Mouse (Mus musculus) adrenal gland, adult 18-20 months (tissue): ENCODE results near the gene Slc6a11. TPM values are rescaled to one million over a fixed set of nuclear protein-coding genes. Genes with fewer than 3 reads are reported as not detected.

Source experiments
- DNase-seq, 2 experiments: peaks; one replicate each; pipeline ENCODE4 v3.0.0; 2021 to 2022; ENCODE audit warnings: low spot score in 2 of 2
- total RNA-seq, 2 experiments: library from RNA; stranded (reverse); gene quantifications; 1 replicate in 1 of 2; 2 replicates in 1 of 2; pipeline ENCODE4 v1.2.3; 2021

Slc6a11 gene
- total RNA-seq, 2 experiments from 2014 or later, result 0.13 TPM; not detected in 1

DNA sequence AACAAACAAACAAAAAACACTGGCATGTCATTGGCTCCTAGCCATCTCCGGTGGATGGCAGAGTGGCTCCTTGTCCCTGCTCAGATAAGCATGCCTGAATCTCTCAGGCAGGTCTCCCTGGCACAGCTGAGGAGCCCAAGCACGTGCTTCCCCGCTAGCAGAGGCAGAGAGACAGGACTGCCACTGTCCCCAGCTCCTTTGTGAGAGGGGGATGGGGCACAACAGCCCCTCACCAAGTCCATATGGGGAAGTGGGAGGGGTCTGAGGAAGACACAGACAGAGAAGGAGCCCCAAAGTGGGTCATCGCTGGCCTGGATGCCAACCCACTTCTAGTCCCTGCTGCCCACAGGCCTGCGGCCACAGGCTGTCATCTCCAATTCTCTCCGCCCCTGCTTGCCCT is 130.6 kb downstream of the Slc6a11 start:
- no peak for DNase-seq

DNA sequence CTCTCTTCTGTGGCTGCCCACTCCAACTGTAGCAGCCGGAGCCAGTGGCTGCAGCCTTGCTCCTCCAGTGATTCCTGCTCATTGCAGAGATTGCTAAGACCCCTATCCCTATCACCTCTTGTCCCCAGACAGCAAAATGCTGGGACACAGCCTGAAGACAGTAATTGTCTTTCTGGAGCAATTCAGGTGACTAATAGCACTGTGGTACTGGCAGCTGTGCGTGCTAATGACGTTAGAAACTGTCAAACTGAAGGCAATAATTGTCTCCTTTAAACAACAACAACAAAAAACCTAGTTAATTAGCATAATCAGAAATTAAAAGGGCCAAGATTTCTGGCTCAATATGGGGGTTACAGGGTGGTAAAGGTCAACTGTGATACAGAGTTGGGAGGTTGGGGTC is 133.0 kb downstream of the Slc6a11 start:
- DNase-seq, result no peak

DNA sequence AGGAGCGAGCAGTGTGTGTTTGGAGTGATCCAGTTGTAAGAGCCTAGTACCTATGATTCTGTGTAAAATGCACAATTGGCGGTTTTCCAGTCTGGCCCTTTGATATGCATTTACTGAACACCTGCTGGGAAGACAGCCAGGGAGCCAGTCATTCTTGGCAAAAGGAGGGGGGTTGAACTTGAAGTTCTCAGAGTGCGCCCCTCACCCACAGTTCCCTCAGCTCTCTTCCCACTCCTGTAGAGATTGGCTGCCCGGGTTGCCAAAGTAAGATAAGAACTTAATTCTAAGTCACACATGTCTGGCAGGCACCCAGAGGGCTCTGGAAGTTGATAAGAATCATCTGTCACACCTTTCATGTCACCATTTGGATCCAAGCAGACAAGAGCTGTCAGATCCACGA is 133.4 kb downstream of the Slc6a11 start:
- no peak for DNase-seq

DNA sequence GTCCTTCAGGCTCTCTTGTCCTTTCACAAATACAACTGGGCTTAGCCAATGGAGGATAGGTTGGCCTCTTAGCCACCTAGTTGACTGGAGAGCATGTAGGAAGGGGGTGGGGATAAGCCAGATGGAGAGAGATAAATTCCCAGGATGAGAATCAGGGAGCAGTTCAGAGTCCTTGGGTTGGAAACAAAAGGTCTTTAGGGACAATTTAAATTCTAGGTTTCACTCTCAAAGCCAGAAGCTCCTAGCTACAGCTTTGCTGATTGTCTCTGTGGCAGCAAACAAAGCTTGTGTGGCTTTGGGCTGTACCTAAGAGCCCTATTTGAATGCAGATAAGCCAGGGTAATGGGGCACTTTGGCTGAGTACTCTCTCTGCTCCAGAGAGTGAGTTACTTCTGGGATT is 135.2 kb downstream of the Slc6a11 start:
- no peak for DNase-seq

DNA sequence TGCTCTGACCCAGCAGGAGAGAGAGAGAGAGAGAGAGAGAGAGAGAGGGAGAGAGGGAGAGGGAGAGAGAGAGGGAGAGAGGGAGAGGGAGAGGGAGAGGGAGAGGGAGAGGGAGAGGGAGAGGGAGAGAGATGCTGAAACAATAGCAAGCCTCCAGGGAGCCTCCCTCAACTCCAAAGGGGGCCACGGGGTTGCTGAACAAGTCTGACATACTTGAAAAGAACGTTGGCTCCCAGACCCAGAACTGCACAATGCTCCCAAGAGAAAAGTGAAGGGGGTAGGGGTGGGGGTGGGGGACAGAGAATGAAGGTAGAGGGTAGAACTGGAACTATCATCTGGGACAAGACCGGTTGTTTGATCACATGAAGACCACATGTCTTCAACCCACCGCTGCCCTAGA is 136.9 kb downstream of the Slc6a11 start:
- no peak for DNase-seq

DNA sequence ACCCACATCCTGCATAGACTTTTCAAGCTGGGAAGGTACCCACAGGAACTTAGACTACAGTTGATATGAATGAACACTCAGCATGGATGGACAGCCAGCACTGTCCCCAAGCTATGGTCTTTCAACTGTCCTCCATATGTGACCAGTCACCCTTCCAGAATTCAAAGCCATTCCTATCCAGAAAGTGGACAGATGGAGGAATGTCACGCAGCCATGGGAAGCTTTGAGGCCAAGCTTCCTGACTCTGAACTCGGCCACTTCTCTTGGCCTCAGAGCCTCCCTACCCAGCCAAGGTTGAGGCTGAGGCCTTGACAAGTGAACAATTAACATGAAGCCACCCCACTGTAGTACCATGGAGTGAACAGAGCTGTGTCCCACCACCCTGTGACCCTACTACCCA is 138.5 kb downstream of the Slc6a11 start:
- no peak for DNase-seq

DNA sequence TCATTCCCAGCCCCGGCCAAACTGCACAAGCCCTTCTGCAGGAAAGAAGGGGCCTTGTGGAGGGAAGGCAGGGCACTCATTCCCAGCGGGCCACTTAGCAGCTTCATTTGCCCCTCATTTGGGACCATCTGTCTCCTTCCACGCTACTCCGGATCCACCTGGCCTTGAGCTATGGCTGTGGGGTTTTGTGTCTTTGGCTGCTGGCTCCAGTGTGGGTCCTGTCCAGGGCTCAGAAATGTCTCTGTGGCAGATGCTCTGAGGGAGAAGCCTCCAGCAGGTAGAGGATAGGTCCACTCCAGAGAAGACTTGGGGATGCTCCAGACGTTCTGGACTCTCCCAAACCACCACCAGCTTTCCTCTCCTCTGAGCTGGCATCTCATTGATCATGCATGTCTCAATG is 139.8 kb downstream of the Slc6a11 start:
- no peak for DNase-seq

DNA sequence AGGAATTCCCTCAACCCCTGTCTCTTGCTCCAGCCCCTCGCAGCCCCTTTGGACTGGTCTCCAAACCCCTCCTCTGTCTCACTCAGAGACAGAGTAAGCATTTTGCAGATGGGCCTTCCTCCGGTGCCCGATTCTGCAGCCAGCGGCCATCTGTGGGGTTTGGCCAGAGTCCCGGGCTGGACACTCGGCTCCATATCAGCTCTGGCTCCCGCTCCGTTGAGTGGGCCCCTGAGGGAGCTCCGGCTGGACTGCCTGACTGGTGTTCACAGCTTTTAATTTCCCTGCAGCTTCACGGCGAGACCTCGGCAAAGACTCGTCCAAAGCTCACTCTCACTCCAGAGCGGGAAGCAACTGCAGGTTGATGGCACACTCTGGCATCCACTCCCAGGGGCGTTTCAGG is 141.2 kb downstream of the Slc6a11 start:
- DNase-seq, result no peak

DNA sequence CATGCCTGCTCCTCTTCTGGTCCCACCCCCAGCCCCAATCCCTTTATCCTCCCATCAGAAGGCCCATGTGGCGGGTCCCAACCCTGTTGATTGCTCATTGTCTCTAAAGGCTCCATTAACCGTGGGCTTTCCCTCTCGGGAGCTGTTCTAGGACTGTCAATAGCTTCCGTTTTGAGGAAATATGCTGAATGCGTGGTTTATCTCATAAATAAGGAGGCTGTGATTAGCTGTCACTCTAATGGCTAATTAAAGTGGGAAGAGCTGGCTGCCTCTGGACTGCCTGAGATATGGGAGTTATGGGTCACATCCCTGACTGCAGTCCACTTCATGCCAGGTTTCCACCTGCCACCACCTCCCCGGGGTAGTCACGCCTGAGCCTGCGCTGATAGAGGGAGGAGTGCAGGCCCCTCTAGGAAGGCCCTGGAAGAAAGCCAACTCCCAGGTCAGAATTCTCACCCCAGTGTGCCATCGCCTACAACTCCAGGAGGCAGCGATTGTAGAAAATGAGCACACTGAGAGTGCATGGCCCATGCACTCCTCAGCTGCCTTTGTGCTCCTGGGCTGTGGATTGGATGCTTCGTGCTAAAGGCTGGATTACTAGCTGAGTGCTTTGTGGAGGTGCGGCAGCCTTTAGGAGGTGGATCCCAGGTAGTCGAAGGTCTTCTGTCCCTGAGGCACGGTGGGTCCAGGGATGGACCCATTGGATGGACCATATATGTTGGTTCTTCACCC is 143.1 kb downstream of the Slc6a11 start:
- no peak for DNase-seq

DNA sequence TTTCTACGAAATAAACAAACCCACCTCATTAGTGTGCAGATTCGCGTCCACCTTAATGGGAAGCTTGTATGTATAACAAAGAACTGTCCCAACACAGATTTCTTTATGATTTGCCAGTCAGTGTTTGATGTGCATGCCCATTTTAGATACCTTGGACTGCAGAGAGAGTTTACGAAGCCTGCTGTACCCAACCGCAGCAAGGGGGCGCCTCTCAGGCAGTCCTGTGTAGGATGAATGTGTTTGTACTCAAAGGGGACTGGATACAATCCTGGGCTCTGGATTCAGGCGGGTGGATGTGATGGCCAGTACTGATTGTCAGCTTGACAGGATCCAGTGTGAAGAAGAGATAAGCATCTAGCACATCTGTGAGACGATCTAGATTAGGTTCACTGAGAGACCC is 144.8 kb downstream of the Slc6a11 start:
- DNase-seq, result no peak

DNA sequence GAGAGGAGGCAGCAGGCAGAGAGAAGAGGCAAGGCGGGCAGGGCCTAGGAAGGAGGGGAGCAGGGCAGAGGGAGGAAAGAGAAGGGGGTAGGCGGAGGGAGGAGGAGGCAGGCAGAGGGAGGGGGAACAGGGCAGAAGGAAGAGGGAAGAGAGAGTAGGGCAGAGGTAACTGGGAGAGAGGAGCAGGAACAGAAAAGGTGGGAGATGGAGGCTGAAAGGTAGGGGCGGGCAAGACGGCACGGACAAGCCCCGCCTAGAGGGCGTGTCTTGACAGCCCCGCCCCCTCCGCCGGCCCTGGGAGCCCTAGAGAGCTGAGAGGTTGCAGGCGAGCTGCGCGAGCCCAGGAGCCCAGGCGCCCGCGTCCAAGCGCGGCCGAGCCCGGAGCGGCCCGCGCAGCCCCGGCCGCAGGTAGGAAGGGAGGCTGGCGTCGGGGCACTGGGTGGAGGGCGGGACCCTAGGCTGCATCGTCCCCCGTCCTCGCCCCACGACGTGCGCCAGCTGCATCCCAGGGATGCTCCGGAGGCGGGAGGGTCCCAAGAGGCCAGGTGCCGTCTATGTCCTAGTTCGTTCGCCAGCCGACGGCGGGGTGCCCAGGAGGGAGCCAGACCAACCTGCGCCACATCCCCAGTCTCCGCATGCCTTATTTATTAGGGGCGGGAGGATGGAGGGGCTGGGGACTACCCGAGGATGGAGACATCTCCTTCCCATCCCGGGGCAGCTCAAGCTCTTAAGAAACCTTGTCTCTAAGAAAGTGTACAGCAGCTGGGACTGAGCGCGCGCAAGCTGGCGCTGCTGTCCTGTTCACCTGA is 151.6 kb downstream of the Slc6a11 start, which contains the start of gene Slc6a1:
TSS of gene Slc6a1 (plus strand) at position 167 of the 809 bp plus-strand sequence.
- peak; percentile 20 to 27 for DNase-seq

DNA sequence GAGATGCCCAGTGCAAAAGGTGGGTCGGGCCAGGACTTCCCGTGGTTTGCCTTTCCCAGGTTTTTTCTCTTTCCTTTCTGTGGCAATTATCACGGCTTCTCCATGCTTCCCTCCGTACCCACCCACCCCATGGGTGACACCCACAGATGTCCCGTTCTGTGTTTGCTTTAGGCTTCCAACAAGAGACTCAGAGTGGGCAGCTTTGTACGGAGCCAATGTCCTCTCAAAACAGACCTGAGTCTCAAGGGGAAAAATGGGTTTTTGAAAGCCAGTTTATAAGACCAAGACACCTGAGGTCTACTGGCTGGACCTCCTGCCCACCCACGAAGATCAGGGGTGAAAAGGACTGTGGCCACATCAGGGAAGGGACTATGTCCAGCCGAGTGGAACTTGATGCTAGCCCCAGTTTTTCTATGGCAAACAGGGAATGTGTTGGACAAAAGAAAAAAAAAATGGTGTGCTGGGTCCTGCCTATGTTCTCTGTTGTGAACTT is 152.3 kb downstream of the Slc6a11 start:
- no peak for DNase-seq

DNA sequence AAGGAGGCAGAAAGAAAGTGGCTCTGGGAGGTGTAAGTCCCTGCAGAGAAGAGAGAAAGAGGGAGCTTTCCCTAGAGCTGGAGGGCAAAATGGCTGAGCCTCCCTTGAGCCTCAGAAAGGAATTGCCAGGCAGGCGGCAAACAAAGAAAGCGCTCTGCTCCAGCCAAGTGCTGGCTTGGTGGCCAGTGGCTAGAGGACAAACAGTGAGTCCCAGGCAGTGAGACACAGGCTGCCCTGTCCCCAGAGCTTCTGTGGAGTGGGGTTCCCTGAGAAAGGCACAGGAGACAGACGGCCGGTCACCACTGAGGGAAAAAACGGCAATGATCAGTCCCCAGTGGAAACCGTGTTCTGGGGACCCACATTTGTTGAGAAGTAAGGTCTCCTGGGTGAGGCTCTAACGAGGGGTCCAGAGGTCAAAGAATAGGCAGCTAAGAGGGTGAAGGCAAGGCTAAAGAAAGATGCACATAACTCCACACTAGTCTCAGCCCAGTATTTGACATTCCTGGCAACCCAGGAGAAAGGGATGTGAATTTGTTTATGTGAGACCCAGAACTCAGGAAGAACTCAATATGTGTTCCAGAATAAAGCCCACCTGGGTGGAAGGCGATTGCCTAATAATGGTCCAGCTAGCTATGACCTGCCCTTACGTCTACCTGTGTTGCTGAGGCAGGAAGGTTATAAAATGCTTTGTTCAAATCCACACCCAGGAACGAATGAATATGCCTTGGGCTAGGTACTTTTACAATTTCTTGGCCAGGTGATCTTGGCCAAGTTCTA is 153.1 kb downstream of the Slc6a11 start:
- no peak for DNase-seq

DNA sequence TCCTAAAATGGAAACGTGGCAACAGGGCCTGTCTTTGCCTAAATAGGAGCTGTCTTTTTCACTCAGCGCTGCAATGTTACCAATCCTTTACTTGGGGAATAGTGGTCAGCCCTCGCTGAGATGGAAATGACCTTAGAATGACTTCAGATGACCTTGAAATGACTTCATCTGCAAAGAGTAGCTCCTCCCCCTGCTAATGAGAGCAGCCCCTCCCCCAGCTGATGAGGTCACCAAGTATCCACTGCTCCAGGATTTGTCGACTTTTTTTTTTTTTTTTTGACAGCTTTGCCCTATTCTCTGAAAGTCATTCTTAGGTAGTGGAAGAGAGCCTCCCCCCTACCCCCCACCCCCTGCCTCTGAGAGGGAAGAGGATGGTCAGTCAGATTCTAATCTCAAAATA is 154.4 kb downstream of the Slc6a11 start:
- DNase-seq, result no peak

DNA sequence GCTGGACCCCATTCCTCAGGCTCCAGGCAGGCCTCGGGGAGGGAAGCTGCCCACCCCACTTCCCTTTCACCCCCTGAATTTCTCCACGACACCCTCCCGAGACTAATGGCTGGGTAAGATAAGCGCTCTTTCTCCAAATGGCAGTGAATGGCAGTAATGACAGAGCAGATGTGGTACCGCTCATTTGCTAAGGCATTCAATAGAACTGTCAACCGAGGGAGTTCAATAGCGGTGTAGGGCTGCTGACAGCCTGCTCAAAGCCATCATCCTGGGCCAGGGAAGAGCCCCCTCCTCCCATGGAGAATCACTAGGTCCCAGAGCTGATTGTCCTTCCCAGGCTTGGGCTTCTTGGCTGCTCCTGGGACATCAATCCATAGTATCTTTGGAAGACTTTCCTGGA is 158.1 kb downstream of the Slc6a11 start:
- DNase-seq, result no peak

DNA sequence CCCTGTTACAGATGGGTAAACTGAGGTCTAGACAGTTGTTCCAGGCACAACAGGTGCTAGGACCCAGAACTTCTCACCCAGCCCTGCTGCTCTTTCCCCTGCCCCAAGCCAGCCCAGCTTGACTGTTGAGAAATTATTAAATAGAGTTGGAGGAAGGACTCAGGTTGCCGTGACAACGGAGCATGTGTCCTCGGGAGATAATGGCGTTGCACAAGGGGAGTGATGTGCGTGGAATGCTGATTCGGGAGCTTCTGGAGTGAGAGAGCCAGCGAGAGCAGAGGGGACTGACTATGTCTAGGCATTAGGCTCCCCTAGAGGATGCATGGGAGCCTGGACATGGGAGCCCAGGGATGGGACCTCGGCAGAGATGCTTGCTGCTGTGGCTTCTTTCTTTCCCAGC is 159.1 kb downstream of the Slc6a11 start:
- no peak for DNase-seq

DNA sequence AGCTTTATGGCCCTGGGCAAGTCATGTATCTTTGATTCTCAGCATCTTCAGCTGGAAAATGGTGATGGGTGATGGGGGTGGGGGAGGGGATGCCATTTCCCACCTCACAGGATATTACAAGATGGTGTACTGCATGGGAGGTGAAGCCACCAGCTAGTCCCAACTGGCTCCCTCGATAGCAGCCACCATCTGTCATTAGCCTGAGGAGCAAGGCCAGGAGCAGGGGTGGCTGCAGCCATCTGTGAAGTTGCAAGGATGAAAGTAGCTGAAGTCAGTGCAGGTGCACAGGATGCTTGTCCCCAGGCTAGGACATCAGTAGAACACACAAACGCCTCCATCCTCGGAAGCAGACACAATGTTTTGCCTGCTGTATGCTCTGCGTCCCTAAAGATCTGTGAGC is 159.9 kb downstream of the Slc6a11 start:
- no peak for DNase-seq

DNA sequence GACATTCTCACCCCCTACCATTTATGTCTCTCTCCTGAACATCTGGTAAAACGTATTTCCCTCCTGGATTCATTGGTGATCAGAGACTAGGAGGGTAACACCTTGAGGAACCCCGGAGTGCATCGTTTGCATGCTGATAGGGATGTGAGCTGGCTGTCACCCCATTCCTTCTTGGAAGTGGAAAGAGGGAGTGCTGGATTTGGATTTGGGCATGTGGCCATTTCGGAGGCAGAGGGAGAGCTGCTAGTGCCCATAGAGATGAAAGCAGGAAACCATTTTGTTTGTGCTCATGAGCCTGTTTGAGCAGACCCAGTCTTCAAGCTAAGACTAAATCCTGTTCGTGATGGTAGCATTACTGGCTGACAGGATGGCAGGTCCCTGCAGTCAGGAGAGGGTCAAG is 160.4 kb downstream of the Slc6a11 start:
- DNase-seq, result no peak

DNA sequence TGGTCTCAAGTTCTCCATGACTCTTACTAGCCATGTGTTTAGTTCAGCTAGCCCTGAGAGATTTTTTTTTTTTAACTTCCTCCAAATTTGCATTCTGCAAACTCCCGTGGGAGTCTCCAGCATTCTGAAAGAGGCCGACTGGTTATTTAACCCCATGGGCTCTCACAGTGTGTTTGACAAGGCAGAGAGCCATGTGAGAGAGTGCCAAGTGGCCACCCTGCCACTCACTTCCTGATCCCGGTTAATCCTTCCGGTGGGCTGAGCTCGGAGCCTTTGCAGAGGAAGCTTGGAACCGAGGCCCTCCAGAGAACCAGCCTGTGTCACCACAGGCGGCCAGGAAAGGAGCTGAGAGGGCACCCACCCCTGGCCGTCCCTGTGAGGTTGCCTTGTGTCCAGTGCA is 162.5 kb downstream of the Slc6a11 start:
- DNase-seq, result no peak

DNA sequence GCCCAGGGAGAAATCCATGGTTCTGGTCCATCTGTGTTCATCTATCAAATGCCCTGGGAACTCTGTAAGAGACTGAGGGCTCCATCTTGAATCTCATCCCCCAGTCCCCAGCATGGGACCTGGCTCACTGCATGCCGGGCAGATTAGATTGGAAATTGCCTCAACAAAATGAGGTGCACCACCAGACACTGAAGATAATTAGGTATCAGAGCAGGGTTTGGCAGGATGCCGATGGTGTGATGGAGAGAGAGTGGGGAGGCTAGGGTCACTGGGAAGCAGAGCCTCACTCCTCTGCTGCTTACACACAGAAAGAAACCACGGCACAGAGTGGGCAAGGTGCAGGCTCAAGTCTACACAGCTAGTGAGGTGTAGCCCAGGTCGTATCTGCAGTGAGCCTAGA is 164.0 kb downstream of the Slc6a11 start:
- no peak for DNase-seq

DNA sequence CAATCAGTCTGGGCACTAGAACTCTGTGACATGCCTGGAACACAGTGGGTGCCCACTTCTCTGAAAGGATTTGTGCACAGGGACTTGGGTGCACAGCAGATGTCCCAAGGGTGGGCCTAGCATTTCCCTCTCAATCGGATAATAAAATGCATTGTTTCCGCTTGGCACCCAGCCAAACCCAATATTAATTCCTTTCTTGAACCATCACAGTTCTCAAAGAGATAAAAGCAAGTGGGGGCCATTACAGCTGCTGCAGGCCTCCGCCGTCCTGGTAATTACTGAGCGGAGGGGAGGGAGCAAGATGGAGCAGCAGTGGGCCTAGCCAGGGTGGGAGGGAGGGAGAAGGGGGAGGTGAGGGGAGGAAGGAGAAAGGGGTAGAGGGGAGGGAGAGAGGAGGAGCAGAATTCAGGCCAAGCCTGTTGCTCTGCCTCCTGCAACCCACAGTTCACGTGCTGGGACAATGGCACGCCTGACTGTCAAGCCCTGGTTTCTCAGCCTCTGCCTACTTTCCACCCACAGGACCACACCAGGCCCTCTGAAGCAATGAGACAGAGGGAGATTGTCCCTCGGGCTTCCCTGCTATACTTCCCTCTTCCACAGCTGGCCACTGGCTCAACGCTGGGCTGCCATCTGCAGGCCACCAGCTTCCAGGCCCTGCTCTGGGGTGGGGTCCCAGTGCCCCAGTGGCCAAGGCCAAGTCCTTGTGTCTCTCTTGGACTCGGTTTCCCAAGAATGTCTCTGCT is 166.4 kb downstream of the Slc6a11 start:
- DNase-seq, result no peak
